Mouse (Mus musculus) left cerebral cortex, postnatal 14 days (tissue): ENCODE results near the gene Rad1. TPM values are rescaled to one million over a fixed set of nuclear protein-coding genes. Genes with fewer than 3 reads are reported as not detected.
"Not testable (repeated sequence)": the region's sequence is repeated elsewhere in the genome, so short reads cannot be mapped to it uniquely, and the experiment has no call there.

Source experiments
- DNase-seq, 2 experiments: peaks; one replicate each; pipeline ENCODE4 v3.0.0; 2021 to 2022; ENCODE audit warnings: low spot score in 2 of 2, mixed read lengths in 1 of 2
- intact Hi-C: fragments of 180-260 bp; cut with DNase I; formaldehyde crosslinking; loops from one replicate; pipeline ENCODE4 v1.15.1; 2025
- total RNA-seq, 2 experiments: library from RNA; stranded (reverse); gene quantifications; 2 replicates each; pipeline ENCODE4 v1.2.3; 2021

Gene Rad1
- total RNA-seq, 2 experiments from 2014 or later: 12.2 to 14.7 TPM

DNA sequence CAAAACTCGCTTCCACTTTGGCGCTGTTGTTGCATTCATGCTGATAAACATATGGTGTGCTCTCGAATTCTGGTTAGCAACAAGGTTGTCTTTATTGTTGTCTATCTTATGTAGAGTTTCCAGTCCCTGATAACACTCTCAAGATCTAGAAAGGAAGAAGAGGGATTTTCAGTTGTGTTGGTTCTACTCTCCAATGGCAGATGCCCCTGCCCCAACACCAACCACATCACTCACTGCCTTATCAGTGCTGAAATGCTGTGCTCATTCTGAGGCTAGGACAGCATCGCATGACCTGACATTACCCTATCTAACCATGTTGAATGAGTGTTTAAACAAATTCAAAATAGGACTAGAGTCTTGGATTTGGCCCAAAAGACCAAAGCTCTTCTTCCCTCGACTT, 14.2 kb downstream of the Rad1 start:
- no peak for DNase-seq
- intact Hi-C loops: loop anchor here (2.0 kb wide), 2 partner anchors 83 to 401 kb away; no protein-coding TSS in a partner anchor

DNA sequence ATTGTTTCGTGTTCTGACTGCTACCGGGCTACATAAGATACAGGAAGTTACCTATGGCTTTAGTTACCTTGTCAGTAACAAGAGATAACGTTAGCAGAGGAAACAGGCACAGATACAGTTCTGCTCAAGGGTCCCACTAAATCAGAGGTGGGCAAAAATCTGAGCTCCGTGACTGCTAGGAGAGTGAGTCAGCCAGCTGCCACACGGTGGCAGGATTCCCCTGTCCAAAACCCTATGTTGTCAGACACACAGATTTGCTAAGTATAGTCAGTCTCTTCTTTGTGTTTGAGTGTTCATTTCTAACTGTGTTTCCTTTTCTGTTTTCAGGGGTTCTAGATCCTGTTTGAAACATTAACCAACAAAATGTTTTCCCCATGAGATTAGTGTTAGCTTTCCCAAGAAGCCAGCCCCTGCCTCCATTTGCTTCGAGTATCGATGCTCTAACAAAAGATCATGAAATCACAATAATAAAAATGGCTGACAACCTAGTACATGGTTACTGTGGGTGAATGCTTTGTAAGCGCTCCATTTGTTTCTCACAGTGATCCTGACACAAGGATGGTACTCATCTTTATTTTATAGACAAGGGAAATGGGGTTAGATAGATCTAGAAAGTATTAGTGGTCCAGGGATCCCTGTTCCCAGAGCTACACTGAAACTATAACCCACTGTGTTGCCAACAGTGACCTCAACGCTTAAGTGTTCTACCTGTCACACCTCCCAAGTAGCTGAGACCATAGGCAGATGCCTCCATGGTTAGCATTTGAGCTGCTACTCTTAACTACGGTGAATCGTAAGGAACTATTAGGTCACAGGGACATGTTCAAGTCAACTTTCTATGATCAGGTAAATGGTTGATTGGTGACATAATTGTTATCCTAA, 15.3 kb downstream of the Rad1 start:
- peak; percentile 58 to 72 for DNase-seq
- intact Hi-C loops: loop anchor here (2.0 kb wide), 2 partner anchors 82 to 400 kb away; no protein-coding TSS in a partner anchor

DNA sequence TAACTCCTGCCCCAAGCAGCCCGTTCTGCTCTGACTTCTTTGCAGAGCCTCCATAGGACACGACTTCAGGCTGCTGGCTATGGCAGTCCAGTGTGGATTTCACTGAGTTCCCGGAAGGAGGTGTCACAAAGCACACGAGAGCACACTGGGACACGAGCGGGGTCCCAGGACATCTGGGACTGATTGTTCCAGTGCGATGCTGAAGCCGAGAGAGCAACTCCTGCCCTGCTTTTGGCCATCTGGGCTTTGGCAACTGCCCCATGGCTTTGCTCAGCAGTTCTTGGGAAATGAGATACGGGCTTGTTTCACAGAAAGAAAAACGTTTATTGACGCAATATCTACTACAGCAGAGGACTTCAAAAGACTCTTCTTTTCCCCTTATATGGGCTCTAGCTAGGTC, 20.3 kb downstream of the Rad1 start:
- intact Hi-C loops: no loop called here
- DNase-seq: no peak

DNA sequence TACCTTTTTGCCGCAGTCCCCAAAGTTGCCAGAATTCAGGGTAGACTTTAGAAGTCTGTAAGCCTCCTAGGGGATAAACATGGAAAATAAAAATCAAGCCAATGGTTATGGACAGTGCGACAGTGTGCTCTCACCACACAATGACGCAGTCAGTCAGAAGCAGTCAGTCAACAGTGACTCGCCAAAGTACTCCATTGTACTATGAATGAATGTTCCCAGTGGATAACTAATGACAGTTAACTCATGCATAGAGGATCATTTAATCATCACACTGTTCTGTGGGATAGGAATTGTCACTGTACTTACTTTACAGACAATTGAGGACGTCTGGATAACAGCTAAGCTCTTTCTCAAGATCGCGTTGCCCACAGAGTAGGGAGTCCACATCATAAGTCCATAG, 29.3 kb downstream of the Rad1 start:
- intact Hi-C loops: no loop called here
- DNase-seq: no peak

DNA sequence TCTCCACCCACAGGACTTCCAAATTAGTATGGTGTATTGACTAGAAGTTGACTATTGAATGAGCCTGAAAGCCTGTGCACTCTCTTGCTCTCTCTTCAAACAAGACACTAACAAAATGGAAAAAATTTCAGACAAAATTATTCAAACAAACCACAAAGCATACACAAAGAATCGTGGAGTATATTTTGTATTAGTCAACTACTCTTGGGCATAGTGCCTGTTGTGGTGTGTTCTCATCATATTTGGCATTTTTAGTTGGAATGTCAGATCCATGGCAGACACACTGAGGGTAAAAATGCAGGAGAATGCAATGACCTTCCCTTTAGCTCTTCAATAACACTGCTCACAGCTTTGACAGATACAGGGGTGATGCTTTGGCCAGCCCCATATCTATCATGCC, 40.1 kb downstream of the Rad1 start:
- intact Hi-C loops: no loop called here

DNA sequence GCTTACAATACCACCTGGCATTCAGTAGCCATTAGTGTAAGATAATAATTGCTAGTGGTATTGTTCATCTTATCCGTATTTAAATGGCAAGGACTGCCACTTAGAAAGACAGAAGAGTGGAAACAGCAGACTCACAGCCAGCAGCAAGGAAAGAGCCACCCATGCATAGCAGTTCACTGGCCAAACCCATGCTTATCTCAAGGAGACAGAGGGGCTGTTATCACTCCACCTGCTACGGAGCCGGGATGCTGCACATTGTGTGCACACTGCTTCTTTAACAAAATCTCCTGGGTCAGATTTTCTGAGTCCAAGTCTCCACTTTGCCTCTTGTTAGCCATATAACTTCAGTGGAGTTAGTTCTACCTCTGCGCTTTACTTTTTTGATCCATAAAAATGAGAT, 45.5 kb downstream of the Rad1 start:
- DNase-seq: no peak
- intact Hi-C loops: no loop called here

More for the DNA sequence above, 40.1 kb downstream of the Rad1 start:
- no peak for DNase-seq

DNA sequence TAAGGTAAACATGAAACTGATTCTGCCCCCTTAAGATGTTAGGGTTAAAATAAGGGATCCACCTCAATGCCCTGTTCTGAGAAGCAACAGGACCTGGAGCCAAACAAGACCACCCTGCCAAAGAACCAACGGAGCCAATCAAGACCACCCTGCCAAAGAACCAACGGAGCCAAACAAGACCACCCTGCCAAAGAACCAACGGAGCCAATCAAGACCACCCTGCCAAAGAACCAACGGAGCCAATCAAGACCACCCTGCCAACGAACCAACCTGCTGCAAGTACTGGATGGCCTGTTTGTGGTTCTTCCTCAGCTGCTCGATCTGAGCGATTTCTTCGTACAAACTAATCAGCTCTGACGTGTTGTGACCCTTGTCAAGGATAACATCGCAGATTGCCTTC, 47.5 kb downstream of the Rad1 start:
- DNase-seq, intact Hi-C loops: not testable (repeated sequence)

DNA sequence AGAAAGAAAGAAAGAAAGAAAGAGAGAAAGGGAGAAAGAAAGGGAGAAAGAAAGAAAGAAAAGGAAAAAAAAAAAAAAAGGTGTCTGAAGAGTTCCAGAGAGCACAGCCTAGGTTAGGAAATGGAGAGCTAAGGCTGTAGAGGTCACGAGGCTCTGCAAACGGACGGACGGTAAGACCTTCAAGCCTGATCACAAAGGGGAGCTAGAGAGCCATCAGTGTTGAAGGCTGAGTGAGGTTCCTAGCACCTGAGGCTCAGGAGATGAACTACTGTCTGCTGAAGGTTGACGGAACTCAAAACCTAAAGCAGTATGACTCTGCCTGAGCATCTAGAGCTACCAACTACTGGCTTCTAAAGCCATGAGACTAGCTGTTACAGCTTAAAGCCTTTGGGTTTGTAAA, 48.8 kb downstream of the Rad1 start:
- intact Hi-C loops: no loop called here
- DNase-seq: no peak

DNA sequence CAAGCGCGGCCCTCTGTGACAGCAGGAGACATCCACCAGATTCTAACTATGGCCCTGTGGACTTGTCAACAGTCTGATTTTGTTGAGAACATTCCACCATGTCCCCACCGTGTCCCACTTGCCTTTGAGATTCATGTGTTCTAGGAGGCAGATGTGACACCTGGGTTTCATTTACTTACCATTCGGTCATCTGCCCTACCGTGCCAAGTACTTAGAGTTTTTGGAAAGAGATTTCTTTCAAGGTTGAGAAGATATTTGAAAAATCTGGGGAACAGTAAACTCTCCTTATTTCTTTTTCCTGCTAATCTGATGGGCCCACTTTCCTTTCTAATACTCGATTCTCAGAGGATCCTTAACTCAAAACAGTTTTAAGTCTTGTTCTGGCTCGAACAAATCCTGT, 50.2 kb downstream of the Rad1 start:
- intact Hi-C loops: no loop called here
- DNase-seq: no peak

DNA sequence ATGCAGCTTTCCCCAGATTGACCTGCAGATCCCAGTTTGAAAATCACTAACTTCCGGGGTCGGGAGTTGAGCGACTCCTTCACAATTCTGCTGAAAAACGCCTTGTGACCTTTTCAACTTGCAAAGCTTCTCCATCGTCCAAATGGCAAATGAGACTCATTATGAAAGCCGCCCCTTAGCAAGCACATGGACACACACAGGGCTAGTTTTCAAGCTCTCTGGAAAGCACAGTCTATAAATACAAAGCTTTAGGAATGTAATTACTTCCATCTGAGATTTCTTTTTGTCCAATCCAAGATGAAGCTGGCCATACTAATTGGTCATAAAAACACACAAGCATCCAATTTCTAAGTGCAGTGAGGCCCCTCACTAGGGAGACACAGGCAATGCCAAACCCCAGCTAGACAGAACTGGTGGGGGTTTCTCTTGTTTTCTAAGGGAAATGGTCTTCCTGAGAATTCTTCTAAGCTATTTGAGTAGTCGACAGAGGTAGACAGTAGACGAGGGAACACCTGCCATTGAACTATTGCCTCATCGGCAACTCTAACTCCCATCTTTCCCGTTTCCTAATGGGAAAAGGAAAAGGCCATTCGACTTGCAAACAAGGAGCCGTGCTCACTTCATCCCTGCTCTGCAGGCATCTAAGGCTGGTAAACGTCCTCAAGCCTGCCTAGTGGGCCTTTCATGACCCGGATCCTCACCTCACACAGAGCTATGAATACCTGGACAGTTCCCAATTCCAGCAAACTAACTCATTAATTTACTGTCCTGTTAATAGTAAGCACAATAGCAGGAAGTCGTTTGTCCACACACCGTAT, 54.7 kb downstream of the Rad1 start:
- DNase-seq: no peak
- intact Hi-C loops: no loop called here

Other genes with a start within 250 kb of the Rad1 start
- not detected for gene Gm21973, start 160.6 kb upstream of the Rad1 start, total RNA-seq
- gene Agxt2, start 127.5 kb upstream of the Rad1 start, total RNA-seq: not detected
- 10 to 100 TPM; 13.7 to 15.6 TPM for gene Dnajc21, start 15.5 kb upstream of the Rad1 start, total RNA-seq
- 10 to 100 TPM; 18.9 to 24.2 TPM for gene Brix1, start 71 bp upstream of the Rad1 start, total RNA-seq
- gene Ttc23l, start 72.7 kb downstream of the Rad1 start, total RNA-seq: not detected
- 10 to 100 TPM; 10.4 to 11.4 TPM for gene Rai14, start 228.6 kb downstream of the Rad1 start, total RNA-seq